Mouse (Mus musculus) heart, embryonic 10.5 days (tissue): ENCODE data around the gene Scyl1. TPM values are rescaled to one million over a fixed set of nuclear protein-coding genes. Genes with fewer than 3 reads are reported as not detected.

Experiments used
- DNase-seq: peaks from one replicate; pipeline ENCODE4 v3.0.0-alpha.2; 2017; ENCODE audit warnings: low spot score
- H3K27ac ChIP-seq: fragments of 300-500 bp; sonication (generic); 2 replicates; pipeline ENCODE4 v1.5.1; 2016; ENCODE audit warnings: mild to moderate bottlenecking
- H3K27me3 ChIP-seq: fragments of 300-500 bp; sonication (generic); 2 replicates; pipeline ENCODE4 v1.6.1; 2016; ENCODE audit warnings: mild to moderate bottlenecking; ENCODE audit not compliant: poor library complexity, insufficient read depth, severe bottlenecking
- H3K36me3 ChIP-seq: fragments of 300-500 bp; sonication (generic); 2 replicates; pipeline ENCODE4 v1.6.1; 2016; ENCODE audit warnings: mild to moderate bottlenecking, moderate library complexity
- H3K4me1 ChIP-seq: fragments of 300-500 bp; sonication (generic); 2 replicates; pipeline ENCODE4 v1.6.1; 2016; ENCODE audit warnings: mild to moderate bottlenecking
- H3K4me3 ChIP-seq: fragments of 300-500 bp; sonication (generic); 2 replicates; pipeline ENCODE4 v1.5.1; 2016; ENCODE audit warnings: mild to moderate bottlenecking, moderate library complexity
- H3K9me3 ChIP-seq: fragments of 300-500 bp; sonication (generic); 2 replicates; pipeline ENCODE4 v1.6.1; 2016; ENCODE audit warnings: mild to moderate bottlenecking, moderate library complexity
- WGBS: fragments of 180-500 bp; shearing (Covaris S2); methylation state at CpG from one replicate; pipeline ENCODE4 v1.1.7; 2016; 5-methylcytosine and 5-hydroxymethylcytosine counted together
- polyA plus RNA-seq: library from polyadenylated mRNA; unstranded; fragments of >200 nt; fragmentation: Nextera tagmentation; extraction: Ambion mirVana; gene quantifications from 2 replicates; pipeline ENCODE4 v1.2.1, GENCODE M21; 2016

The Scyl1 gene
- polyA plus RNA-seq, 1 experiment from 2014 or later = 74.4 TPM

GRCm38 (mm10) chr19:5791329-5791728, 20.1 kb upstream of the Scyl1 start:
- Histone ChIP-seq H3K9me3 (no peaks in the 10 kb centered on the region), H3K27me3 (no peaks in the 10 kb centered on the region), H3K4me1 (peaks cover 22% of the 10 kb centered on the region), H3K27ac (no peak overlapping the region), H3K4me3 (no peak overlapping the region), H3K36me3 (peaks cover 18% of the 10 kb centered on the region)
- 74% methylated on average over 4 of the region's 4 CpGs for WGBS
- DNase-seq = no peak

DNA sequence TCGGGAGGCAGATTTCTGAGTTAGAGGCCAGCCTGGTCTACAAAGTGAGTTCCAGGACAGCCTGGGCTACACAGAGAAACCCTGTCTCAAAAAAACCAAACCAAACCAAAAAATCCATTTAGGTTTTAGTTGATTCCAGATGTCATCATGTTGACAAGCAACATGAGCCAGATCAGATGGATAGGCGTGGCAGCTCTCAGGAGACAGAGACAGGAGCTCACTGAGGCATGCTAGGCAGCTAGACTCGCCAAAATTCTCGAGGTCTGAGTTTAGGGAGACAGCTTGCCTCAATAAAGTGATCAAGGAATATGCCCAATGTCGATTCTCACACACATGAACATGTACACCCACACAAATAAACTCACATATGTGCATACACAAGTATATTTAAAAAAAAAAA, 17.8 kb upstream of the Scyl1 start:
- 67% methylated on average over 5 of the region's 5 CpGs for WGBS
- H3K27me3 ChIP-seq = no peaks in the 10 kb centered on the region
- H3K4me3 ChIP-seq = no peak overlapping the region
- H3K36me3 ChIP-seq = no peaks in the 10 kb centered on the region
- no peaks in the 10 kb centered on the region for H3K9me3 ChIP-seq
- peaks cover 15% of the 10 kb centered on the region for H3K4me1 ChIP-seq
- no peak for DNase-seq
- no peak overlapping the region for H3K27ac ChIP-seq

- Histone ChIP-seq H3K4me1 (peaks cover 15% of the 10 kb centered on the region), H3K36me3 (no peaks in the 10 kb centered on the region), H3K4me3 (no peak overlapping the region), H3K27me3 (no peaks in the 10 kb centered on the region), H3K9me3 (no peaks in the 10 kb centered on the region), H3K27ac (no peak overlapping the region)
- 83% methylated on average over 7 of the region's 7 CpGs for WGBS
- DNase-seq = no peak
These were observed 17.4 kb upstream of the Scyl1 start for GRCm38 (mm10) chr19:5788620-5789019.

DNA sequence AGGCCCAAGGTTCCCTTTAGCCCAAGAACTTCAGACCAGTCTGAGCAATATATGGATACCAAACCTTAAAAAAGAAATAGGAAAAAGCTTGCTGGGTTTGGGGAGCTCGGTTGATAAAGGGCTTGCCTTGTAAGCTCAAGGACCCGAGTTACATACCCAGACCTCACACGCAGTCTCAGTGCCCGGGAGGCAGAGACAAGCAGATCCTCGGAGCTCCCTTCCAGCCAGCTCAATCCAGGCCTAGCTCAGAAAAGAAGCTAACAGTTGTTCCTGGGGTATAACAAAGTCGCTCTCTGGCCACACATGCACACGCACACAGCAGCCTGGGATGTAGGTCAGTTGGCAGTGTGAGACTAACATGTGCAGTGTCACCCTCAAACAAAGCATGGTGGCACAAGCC, 16.7 kb upstream of the Scyl1 start:
- 84% methylated on average over 7 of the region's 7 CpGs for WGBS
- peak overlapping the region; percentile 75 for H3K27ac ChIP-seq
- no peak overlapping the region for H3K4me3 ChIP-seq
- no peaks in the 10 kb centered on the region for H3K9me3 ChIP-seq
- H3K27me3 ChIP-seq = no peaks in the 10 kb centered on the region
- H3K36me3 ChIP-seq = no peaks in the 10 kb centered on the region
- H3K4me1 ChIP-seq = peaks cover 15% of the 10 kb centered on the region
- no peak for DNase-seq

DNA sequence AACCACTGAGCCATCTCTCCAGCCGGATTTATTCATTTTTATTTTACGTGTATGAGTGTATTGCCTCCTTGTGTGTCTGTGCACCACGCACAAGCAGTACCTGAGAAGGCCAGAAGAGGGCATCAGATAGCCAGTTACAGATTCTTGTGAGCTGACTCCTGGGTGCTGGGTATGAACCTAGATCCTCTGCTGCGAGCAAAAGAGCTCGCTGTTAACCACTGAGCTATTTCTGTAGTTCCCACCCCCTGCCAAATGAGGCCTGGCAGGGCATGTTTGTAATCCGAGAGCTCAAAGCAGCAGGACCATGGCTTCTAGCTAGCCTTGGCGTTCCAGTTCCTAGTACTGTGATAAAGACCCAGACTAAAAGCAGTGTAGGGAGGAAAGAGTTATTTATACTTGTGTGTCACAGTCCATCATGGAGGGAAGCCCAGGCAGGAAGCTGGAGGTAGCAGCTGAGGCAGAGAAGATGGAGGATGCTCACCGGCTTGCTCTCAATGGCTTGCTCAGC, 16.0 kb upstream of the Scyl1 start:
- Histone ChIP-seq H3K4me1 (peaks cover 15% of the 10 kb centered on the region), H3K36me3 (no peaks in the 10 kb centered on the region), H3K27me3 (no peaks in the 10 kb centered on the region), H3K9me3 (no peaks in the 10 kb centered on the region), H3K27ac (peak overlapping the region; percentile 75), H3K4me3 (no peak overlapping the region)
- DNase-seq = peak; percentile 94
- 12% methylated on average over 8 of the region's 8 CpGs for WGBS

GRCm38 (mm10) chr19:5786441-5787114, 15.4 kb upstream of the Scyl1 start:
- 9% methylated on average over 12 of the region's 12 CpGs for WGBS

DNA sequence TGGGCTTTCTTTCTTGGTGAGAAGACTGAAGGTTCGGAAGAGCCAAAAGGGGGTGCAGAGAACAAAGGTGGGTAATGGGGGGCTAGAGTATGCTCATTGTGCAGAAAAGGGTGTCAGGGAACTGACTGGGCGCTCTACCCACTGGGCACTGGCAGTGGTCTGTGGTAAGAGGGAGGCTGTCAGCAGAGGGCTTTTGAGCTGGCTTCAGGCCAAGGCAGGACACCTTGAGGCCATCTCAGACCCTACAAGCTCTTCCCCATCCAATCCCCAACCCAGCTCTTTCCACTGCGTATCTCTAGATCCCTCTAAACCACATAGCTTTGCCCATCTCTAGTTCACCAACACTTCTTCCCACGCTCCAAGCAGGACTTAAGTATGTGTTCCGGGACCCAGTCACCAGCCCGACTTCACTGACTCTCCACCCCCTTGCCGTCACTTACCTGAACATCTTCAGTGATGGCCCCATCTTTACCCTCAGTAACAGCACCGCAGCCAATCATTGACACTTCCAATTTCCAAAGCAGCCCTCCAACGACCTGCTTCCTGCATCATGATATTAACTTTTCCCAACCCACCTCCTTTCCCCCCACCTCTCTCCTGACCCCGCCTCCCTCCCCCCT, 13.8 kb upstream of the Scyl1 start:
- Histone ChIP-seq H3K9me3 (no peaks in the 10 kb centered on the region), H3K4me3 (no peak overlapping the region; the same call in 1 of the 2 replicates), H3K27ac (no peak overlapping the region), H3K4me1 (peaks cover 15% of the 10 kb centered on the region), H3K27me3 (no peaks in the 10 kb centered on the region), H3K36me3 (no peaks in the 10 kb centered on the region)
- no peak for DNase-seq
- 52% methylated on average over 10 of the region's 10 CpGs for WGBS

More at GRCm38 (mm10) chr19:5786441-5787114, 15.4 kb upstream of the Scyl1 start:
- peak; percentile 94 for DNase-seq
- no peaks in the 10 kb centered on the region for H3K27me3 ChIP-seq
- peak overlapping the region; percentile 77 for H3K27ac ChIP-seq
- H3K4me1 ChIP-seq = peaks cover 15% of the 10 kb centered on the region
- H3K4me3 ChIP-seq = no peak overlapping the region
- H3K9me3 ChIP-seq = no peaks in the 10 kb centered on the region
- no peaks in the 10 kb centered on the region for H3K36me3 ChIP-seq

DNA sequence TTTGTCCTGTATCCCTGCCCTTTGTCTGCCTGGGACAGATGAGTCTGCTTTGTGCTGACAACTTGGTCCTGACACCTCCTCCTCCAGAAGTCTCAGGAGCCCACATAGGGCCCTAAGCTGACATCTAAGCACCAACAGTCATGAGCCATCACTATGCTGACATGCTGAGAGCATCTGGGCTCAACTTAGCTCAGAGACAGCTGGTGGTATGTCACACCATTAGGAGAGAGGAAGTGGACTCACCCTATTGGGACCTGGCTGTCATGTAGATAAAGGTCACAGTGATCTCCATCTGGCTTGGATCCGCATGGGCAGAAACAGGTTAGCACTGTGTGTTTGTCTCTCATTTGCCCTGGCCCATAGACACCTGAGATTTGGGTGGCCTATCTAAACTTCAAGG, 10.9 kb upstream of the Scyl1 start:
- no peaks in the 10 kb centered on the region for H3K36me3 ChIP-seq
- no peaks in the 10 kb centered on the region for H3K27me3 ChIP-seq
- 50% methylated on average over 1 of the region's 1 CpGs for WGBS
- no peak overlapping the region for H3K27ac ChIP-seq
- no peaks in the 10 kb centered on the region for H3K9me3 ChIP-seq
- no peak overlapping the region for H3K4me3 ChIP-seq
- DNase-seq = no peak
- H3K4me1 ChIP-seq = peaks cover 9% of the 10 kb centered on the region

DNA sequence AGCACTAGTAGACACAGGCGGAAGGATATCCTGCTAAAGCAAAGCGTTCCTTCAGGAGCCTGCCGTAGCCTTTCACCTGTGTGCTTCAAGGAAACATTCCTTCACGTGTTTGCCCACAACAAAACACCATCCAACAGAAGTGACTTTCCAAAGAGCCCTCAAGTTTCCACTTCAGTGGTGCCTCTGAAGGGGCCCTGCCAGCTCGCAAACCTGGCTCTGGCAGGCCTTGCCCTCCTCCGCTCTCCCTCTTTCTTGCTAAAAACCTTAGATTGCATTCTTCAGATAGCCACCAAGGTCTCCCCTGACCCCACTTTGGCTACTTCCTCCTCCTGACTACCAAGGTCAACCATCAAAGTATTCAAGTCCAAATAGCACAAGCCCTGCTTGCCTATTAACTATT, 10.3 kb upstream of the Scyl1 start:
- no peak overlapping the region for H3K27ac ChIP-seq
- no peaks in the 10 kb centered on the region for H3K36me3 ChIP-seq
- H3K27me3 ChIP-seq = no peaks in the 10 kb centered on the region
- 84% methylated on average over 6 of the region's 6 CpGs for WGBS
- H3K4me1 ChIP-seq = peaks cover 5% of the 10 kb centered on the region
- no peak overlapping the region for H3K4me3 ChIP-seq
- DNase-seq = no peak
- H3K9me3 ChIP-seq = no peaks in the 10 kb centered on the region

DNA sequence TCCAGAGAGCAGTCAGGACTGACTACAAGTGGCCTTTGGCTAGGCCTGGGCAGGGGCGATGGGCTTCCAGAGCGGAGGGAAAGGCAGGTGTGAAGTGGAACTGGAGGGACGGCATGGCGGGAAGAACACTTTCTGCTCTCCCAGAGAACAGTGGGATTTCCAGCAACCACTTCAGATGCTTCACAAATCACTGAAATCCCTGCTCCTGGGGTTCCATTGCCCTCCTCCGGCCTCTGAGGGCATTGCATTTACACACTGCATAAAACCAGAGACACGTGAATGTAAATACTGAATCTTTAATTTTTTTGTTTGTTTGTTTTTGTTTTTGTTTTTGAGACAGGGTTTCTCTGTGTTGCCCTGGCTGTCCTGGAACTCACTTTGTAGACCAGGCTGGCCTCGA, 9.0 kb upstream of the Scyl1 start:
- Histone ChIP-seq H3K27me3 (no peaks in the 10 kb centered on the region), H3K4me1 (0 out of 2 replicates have a peak, but pooled peaks cover 3% of the 10 kb centered on the region), H3K9me3 (no peaks in the 10 kb centered on the region), H3K27ac (no peak overlapping the region), H3K4me3 (no peak overlapping the region), H3K36me3 (no peaks in the 10 kb centered on the region)
- DNase-seq = no peak
- WGBS = 67% methylated on average over 7 of the region's 7 CpGs

GRCm38 (mm10) chr19:5778312-5778711, 7.1 kb upstream of the Scyl1 start:
- H3K27me3 ChIP-seq = no peaks in the 10 kb centered on the region
- H3K27ac ChIP-seq = no peak overlapping the region
- H3K4me3 ChIP-seq = no peak overlapping the region
- no peaks in the 10 kb centered on the region for H3K36me3 ChIP-seq
- 55% methylated on average over 8 of the region's 8 CpGs for WGBS
- 0 out of 2 replicates have a peak, but pooled peaks cover 3% of the 10 kb centered on the region for H3K4me1 ChIP-seq
- no peak for DNase-seq
- H3K9me3 ChIP-seq = no peaks in the 10 kb centered on the region

- H3K36me3 ChIP-seq = no peaks in the 10 kb centered on the region
- H3K9me3 ChIP-seq = no peaks in the 10 kb centered on the region
- no peak overlapping the region for H3K4me3 ChIP-seq
- H3K27me3 ChIP-seq = no peaks in the 10 kb centered on the region
- no peak overlapping the region for H3K27ac ChIP-seq
- DNase-seq = no peak
- WGBS = 78% methylated on average over 9 of the region's 9 CpGs
- H3K4me1 ChIP-seq = 0 out of 2 replicates have a peak, but pooled peaks cover 3% of the 10 kb centered on the region
These were observed 6.3 kb upstream of the Scyl1 start for GRCm38 (mm10) chr19:5777387-5778032.

DNA sequence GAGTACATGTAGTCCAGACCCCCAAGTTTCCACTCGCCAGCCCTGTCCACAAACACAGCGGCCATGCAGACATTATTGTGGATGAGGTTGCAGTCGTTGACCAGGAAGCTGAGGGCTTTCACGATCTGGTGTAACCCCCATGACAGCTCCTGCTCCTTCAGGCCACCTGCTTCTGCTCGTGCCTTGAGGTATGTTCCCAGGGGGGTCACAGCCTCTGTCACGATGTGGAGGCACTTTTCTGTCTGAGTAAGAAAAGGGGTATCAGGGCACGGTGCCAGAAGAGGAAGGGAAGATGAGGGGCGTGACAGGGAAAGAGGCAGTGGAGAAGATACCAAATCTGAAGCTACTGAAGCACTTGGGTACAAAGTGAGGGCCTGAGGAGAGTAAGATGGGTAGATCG, 908 bp downstream of the Scyl1 start:
- Histone ChIP-seq H3K9me3 (no peaks in the 10 kb centered on the region), H3K4me1 (peaks cover 20% of the 10 kb centered on the region), H3K27ac (peak overlapping the region; percentile 96), H3K36me3 (peaks cover 47% of the 10 kb centered on the region), H3K4me3 (peak overlapping the region; percentile 88), H3K27me3 (no peaks in the 10 kb centered on the region)
- WGBS = 50% methylated on average over 9 of the region's 9 CpGs
- DNase-seq = peak; percentile 70
